Mouse (Mus musculus) brain, adult 2 months (tissue): Measurements from ENCODE around the gene Cacnb1.

Experiments
- DNase-seq: peaks from one replicate; pipeline ENCODE4 v3.0.0; 2011; ENCODE audit warnings: low read depth, low spot score

Gene Cacnb1

DNA sequence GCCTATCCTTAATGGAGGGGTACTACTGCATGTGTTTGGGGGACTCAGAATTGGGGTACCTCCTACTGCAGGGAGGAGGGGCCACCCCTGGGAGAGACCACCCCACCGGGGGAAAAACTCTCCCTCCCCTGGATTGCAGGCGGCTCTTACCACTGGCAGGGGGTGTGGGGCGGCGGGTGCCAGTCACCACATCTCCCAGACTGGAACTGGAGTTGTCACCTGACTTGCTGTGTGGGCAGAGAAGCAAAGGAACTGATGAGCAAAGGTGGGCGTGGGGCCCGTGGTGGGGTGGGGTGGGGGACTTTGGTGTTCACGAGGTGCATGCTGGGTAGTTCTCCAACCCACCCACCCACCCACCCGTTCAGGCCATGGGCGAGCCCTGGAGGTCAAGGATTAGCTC, 11.1 kb downstream of the Cacnb1 start:
- peak; percentile 80 for DNase-seq

DNA sequence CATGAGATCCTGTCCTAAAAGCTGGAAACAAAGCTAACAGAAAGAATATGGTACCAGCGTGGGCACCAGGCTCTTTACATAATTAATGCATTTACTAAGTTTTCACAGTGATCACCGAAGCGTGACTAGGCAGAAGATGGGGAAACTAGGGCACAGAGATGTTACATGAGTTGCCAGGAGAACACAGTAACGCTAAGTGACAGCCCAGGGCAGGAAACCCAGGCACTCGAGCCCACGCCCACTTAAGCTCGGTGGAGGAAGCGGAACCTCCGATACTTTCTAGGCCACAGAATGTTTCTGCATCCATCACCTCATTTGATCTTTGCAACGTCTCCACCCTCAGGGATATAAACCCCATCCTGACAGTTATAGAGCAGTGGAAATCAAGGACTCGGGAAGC, 14.7 kb downstream of the Cacnb1 start:
- DNase-seq: peak; percentile 64

DNA sequence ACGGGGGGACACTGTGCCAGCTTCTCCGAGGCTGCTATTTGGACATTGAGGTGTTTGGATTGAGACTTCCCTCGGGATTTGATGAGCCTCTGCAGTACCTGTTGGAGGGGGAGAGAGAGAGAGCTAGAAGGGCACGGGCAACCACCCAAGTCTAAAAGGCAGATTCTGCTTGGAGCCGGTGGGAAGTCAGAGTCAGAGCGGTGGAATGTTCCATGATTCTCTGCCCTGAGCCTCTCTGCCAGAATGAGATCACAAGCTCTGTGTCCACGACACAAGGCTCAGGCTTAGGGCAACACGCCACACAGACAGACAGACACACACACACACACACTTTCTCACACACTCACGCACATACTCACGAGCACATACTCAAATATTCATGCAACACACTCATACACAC, 17.1 kb downstream of the Cacnb1 start:
- DNase-seq: peak; percentile 64

DNA sequence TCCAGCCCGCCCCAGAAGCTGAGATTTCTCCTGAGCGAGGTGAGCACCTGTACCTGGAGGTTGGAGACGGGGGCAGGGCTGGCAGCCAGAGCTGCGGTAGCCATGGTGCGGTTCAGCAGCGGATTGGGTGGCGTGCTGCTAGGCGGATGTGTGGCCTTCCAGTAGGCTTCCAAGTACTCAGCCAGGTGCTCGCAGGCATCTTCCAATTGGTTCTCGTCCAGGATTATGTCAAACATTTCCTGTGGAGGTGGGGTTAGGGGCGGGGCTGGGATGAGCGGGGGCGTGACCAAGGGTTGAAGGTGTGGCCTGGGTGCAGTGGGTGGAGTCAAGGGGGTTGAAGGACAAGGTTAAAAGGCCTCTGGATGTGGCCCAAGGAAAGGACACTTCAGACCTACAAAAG, 17.8 kb downstream of the Cacnb1 start:
- DNase-seq: peak; percentile 47

DNA sequence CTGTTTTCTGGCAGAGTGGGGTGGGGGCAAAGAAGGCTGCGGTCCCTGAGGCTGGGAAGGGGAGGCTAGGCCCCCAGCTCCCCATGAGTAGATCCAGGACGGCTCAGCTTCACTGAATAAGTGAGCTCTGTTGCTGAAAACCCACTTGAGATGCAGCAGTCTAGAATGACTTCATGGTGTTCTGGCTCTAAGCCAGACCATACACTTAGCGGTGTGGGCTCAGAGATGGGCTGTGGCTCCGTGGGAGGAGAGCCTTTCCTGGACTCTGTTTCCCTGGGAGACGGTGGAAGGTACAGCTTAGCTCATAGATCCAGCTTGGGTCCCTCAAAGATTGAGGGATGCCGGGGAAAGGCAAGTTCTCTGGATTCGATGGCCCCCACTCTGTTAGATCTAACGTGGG, 18.7 kb downstream of the Cacnb1 start:
- peak; percentile 86 for DNase-seq

DNA sequence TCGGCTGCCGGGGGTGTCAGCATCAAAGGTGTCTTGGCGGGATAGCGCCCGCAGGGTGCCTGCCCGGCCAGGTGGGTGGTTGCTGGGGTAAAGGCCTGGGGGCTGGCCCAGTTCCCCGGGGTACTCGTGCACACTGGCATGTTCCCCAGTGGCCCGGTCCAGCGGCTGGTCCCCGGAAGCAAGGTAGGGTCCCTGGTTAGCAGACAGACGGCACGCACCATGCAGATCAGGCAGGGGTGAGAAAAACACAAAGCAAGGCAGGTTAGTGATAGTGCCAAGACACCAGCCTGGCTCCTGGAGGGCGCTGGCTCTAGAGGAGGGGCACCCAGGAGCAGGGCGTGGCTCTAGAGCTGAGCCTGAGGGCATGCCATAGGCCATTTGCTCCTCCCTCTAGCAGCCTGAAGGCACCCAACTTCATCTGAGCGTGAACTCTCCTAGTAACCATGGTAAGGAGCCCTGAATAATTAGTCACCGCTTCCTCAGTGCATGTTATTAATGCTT, 19.6 kb downstream of the Cacnb1 start:
- peak; percentile 68 for DNase-seq

DNA sequence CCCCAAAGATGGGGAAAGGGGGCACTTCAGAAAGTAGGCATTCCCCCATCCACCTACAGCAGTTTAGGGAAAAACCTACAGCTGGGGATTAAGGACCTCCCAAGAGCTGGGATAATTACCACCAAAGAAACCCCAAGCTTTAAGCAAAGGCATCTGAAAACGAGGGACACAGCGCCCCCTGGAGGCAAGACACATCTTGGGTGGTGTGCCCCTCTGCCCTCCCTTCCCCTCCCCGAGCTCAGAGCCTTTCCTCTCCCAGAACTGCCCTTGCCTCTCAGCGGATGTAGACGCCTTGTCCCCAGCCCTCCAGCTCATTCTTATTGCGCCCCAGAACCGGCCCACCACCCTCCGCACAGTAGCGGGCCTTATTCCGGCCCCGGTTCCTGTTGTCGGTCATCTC, 20.2 kb downstream of the Cacnb1 start:
- peak; percentile 88 for DNase-seq

DNA sequence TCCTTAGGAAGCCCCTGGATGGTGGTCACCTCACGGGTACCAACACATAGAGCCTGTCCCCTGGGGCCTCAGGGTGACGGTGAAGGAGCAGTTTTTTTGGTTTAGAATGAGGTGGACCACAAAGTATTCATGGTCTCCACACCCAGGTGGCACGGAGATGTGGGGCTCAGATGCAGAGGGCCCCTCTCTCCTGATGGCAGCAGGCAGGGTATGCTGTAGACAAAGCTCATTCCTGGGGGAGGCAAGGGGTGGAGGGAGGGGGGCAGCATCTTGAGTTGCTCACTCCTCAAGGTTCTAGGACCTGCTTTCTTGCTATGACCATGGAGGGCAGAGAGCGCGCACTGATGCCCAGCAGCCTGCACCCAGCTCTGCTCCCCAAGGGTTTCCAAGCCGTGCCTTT, 20.8 kb downstream of the Cacnb1 start:
- no peak for DNase-seq

DNA sequence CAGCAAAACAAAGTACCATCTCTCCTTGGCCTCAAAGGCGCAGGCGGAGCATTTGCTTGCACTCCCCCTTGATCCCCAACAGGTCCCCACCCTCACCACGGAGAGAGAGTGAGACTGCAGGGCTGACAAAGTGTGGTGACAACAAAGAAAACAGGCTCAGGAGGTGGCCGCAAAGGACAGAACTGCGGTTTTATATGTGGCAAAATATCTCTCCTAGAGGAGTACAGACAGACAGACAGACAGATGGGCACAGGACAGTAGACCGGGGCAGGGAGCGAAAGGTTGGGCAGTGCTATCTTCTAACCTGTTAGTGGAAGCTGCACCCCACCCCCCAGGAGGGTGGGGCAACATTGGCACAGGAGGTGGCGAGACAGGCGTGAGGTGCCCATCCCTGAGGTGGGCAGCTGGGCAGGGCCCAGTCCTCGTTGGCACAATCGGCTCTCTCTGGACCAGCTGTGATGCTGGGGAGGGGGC, 21.4 kb downstream of the Cacnb1 start:
- no peak for DNase-seq

DNA sequence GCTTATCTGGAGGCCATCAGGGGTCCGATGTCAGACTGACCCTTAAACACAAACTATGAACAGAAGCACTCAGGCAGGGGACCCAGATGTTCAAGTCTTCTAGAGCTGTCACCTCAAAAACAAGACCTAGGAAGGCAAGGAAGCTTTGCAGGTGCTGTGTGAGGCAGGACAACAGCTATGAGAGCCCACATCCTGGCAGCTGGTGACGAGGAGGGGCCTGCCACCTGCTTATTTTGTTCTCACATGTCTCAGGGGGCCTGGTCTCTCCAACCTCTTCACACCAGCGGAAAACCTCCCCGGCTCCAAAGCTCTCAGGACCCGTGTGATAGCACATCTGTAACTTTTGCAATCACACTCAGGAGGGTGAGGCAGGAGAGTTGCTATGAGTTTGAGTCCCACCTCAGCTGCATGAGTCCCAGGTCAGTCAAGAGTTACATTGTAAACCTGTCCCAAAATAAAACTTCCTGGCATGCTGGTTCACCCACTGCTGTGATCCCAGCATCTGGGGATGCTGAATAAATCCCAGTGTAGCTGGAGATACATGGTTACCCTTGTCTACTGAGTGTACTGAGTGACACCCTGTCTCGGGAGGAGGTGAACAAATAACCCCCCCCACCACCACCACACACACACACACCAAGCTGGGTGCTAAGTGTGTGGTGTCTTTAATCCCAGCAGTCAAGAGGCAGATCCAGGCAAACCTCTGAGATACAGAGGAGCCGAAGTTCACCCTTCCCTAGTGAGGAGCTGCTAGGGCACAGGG, 22.3 kb downstream of the Cacnb1 start:
- DNase-seq: no peak

DNA sequence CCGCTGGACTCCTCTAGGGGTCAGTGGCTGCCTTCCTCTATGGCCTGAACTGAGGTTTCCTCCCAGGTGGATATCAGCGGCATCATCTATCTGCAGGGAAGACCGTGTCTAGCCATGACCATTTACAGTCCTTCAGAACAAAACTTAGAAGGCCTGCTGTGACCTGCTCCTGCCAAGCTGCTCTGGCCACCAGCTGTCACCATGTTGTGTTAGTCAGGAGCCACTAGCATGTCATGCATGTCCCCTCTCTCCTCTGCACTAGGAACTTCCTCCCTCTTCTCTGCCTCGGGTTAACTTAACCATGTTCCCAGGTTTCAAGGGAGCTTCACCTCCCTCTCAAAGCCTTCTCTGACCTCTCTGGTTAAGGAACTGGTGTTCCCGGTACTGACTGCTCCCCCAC, 23.1 kb downstream of the Cacnb1 start:
- DNase-seq: no peak

DNA sequence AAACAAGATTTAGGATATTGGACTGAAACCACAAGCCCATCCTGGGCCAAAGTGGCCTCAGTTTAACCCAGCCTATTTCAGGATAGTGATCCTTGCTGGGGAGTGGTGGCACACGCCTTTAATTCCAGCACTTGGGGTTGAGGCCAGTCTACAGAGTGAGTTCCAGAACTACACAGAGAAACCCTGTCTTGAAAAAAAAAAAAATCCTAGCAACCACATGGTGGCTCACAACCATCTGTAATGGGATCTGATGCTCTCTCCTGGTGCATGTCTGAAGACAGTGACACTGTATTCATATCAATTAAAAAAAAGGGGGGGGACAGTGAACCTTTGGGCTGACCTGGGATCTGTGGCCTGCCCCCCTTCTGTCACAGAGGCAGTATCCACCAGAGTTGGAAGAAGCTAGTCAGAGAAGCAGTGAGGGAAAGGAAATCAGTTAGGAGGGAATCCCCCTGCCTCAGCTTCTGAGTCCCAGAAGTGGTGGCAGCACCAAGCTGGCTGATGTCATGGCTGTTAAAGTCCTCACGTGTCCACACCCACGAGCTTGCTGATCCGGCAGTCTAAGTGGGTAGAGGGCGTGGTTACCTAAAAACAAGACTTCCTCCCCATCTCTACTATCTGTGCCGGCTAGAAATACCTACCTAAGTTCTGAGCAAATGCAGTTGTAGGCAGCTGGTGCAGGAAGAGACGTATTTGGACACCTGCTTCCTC, 23.8 kb downstream of the Cacnb1 start:
- DNase-seq: peak; percentile 79

DNA sequence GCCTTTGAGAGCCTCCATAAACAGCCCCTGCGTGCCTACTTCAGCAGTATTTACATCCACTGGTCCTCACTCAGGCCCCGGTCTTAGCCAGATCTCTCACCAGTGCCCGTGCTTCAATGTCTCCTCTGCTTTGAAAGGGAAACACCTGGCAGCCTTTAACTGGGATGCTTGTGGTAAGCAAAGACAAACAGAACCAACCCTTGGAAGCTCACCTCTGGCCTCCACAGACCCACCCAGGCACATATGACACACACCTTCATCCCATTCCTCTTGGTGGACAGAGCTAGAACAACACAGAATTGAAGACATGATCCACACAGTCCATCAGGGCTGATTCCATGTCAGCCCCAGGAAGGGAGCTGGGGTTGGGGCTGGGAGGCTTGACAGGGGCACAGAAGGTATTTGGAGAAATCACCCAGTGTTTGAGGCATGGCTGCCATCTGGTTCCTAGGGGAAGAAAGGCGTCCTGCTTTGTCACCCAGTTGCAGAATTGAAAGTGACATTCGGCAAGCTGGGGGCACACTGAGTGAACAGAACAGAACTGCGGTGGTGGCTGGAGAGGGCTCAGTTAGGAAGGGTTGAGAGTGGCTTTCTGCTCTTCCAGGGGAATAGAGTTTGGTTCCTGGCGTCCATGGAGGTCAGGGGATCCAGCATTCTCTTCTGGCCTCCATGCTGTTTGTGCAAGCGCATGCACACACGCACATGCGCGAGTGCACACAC, 24.6 kb downstream of the Cacnb1 start:
- DNase-seq: no peak

DNA sequence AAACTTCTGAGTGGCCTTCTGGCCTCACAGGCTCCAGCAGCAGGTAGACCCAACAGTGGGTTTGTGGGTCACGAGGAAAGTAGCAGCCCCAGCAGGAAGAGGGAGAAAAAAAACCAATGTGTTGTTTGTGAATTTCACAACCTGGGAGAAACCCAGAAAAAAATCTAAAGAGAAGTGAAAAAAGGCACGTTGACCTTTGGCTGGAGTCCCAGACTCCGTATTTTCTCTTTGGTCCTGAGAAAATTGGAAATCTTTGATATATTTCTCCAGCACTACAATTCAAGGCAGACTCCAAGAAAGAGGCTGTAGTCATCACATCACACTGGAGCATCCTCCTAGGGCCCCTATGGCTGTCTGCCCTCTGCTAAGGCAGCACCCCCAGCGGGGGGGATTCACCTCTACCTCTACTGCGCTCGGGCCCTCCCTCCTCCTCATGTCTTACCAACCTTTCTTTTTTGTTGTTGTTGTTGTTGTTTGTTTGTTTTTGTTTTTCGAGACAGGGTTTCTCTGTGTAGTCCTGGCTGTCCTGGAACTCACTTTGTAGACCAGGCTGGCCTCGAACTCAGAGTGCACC, 25.4 kb downstream of the Cacnb1 start:
- DNase-seq: no peak

DNA sequence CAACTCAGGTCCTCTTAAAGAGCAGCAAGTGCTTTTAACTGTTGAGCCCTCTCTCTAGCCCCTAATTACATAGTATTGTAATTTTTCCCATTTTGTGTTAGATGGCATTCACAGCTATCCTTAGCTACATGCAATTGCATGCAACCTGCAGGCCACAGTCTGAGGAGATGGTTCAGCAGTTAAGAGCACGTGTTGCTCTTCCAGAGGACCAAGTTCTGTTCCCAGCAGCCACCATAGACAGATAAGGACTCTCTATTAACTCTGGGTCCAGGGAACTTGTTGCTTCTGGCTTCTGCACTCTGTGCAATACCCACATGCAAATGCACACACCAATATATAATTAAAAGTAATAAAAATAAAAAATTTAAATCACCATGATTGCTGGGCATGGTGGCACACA, 26.1 kb downstream of the Cacnb1 start:
- no peak for DNase-seq

DNA sequence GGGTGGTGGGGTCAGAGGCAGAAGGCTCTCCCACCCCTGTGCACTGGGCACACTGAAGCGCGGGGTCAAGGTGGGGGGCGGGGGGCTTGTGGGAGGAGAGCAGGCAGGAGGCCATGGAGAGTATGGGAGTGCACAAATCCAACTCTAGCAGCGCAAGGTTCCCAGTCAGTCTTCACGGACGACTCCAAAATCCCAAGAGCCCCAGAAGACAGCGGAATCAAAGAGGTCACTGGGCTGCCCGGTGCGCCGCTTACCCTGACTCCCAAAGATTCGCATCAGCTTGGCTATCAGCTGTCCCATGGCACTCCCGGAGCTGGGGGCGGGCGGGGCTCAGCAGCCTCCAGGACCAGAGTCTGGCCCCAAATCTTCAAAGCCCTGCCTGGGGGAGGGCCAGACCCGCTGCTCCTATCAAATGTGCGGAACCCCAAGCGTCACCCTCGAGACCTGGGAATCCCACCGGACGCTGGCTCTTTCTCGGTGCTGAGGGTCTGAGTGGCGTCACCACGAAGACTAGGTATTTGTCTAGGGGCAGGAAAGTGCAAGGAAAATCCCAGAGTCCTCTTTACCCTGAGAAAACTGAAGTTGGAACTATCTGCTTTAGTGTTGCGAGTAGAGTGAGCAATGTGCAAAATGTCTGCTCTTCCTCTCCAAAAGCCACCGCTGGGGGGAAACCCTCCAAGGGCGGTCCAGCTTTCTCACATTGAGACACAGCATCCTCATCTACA, 27.1 kb downstream of the Cacnb1 start, which contains the start of gene Arl5c:
Gene Arl5c, minus strand, starts transcription at position 618 of the 725 bp plus-strand sequence.
- DNase-seq: no peak

DNA sequence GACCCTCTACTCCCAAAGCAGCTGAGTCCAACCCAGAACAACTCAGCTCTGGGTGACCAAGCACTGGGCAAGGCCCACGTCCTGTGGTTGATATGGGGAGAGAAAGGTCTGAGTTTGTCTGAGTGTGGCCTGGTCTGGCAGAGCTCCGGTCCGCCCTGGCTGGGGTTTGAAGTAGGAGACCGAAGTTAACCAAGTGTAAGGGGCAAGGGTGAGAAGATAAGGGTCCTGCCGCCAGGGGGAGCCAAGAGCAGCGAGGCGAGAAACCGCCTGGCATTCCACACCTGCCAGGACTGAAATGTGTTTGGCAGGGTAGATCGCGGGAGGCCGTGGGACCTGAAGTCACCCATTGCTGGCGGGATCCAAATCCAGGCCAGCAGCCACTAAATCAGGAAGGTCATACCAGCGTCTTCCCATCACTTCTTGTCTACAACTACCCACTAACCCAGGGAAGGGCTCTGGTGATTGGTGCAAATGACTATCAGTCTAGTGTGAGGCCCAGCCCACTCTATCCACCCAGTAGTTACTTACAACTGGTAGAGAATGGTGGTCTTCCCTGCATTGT, 28.2 kb downstream of the Cacnb1 start:
- DNase-seq: peak; percentile 74

DNA sequence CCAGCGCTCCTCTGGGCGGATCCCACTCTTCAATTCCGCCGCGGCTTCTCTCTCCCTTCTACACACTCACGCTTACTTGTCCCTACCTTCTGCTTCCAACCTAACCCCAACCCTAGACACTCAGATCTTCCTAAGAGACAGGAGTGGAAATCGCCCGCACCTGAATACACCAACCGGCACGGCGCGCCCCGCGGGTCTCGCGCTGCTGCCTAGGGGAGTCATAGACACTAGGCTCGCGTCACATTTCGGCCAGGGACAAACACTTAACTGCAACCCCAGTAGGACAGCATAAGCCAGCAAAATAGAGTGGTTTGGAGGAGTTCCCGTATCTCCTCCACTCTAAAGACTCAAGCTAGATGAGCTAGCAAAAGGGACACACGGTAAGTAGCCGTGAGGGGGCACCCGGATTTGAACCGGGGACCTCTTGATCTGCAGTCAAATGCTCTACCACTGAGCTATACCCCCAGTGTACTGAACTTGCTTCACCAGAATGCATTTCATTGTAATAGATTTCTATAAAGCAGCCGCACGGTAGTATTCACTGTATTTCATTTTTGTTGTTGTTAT, 34.2 kb downstream of the Cacnb1 start:
- peak; percentile 94 for DNase-seq

DNA sequence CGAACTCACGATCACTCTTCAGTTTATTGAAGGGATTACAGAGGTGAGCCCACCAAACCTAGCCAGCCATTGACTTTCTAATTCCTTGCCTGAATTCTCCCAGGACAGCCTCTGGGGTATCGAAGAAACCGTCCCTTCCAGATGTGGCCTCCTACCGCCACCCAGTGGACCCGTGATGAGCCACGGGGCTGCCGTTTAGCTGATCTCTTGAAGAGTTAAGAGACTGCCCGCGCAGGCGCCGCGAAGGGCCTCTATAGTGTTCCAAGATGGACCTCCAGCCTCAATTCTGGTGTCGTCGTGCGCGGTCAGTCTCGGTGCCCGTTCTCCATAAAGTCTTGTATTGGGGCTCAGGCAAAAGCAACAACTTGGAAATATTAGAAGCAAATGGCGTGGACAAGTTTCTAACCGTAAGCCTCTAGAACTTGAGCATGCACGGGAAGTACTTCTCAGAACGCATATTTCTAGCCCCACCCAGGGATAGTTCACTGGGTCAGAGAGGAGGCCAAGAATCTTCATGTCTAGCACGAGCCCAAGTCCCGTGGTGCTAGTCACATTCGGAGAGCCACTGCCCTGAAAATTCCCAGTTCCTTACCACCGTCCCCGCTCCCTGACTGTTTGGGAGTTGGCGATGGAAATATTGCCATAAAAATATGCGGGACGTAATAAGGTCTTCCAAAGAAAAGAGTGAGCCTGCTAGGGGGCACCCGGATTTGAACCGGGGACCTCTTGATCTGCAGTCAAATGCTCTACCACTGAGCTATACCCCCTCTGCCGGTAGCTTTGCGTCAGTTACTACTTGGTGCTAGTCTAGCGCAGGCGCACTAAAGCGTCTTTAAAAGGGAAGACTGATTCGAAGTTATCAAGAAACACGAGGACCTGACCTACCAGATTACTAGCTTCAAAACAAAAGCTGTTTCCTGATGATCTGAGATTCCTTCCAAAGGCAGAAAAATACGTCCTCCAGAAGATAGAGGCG, 35.0 kb downstream of the Cacnb1 start:
- DNase-seq: peak; percentile 95
